Mouse (Mus musculus): ENCODE measurements around the gene 4931400O07Rik. TPM values are rescaled to one million over a fixed set of nuclear protein-coding genes. Genes with fewer than 3 reads are reported as not detected.

4931400O07Rik gene
- not detected in 2 replicates for polyA plus RNA-seq (2014; fragmentation: Nextera tagmentation; extraction: Ambion mirVana)

DNA sequence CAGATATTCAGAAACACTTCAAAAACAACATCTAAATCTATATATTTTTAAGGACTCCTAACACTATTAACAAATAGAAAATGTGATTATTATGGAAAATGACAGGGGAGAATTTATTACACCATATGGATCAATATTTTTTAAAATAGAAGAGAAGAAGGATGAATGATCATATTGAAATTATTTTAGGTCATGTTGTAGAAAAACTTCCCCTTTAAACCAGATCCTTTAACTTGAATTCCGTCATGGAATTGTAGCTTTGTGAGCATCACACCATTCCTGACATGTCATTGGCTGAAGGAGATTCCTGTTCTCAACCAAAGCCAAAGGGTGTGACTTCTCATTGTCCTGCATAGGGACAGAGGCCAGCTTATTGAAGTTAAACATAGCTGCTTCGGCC is at the start of gene 4931400O07Rik:
Gene 4931400O07Rik, plus strand, starts transcription at position 301 of the 400 bp plus-strand sequence.
- Histone ChIP-seq H3K9ac (no peak within 1 kb of the TSS), H3K9me3 (ENCODE audit: control insufficient read depth, low read length) (no peaks in the 10 kb centered on the region), H3K27ac (no peak within 1 kb of the TSS), H3K4me3 (replicated peaks; ENCODE audit: low read length) (no peak within 1 kb of the TSS), H3K4me2 (replicated peaks) (no peak within 1 kb of the TSS), H3K4me1 (replicated peaks; ENCODE audit: control insufficient read depth, insufficient read depth, low read length) (no peaks in the 10 kb centered on the region), H3K27me3 (ENCODE audit: control insufficient read depth, insufficient read depth, low read length) (no peaks in the 10 kb centered on the region), H3K36me3 (replicated peaks; ENCODE audit: control insufficient read depth, insufficient read depth) (no peaks in the 10 kb centered on the region)
- DNase-seq (ENCODE audit: low spot score) (no peak), ATAC-seq (ENCODE audit: low FRiP score) (no peak)
- 88% methylated on average over 2 of the region's 2 CpGs for WGBS

Other genes starting within 250 kb of the 4931400O07Rik start
- not detected in 2 replicates for gene 4933402E13Rik, start 184.5 kb upstream of the 4931400O07Rik start, polyA plus RNA-seq (2014; fragmentation: Nextera tagmentation; extraction: Ambion mirVana)

All from hindbrain, embryonic 14.5 days (tissue).